Mouse (Mus musculus): ENCODE results near the gene Olfr183. TPM values are rescaled to one million over a fixed set of nuclear protein-coding genes. Genes with fewer than 3 reads are reported as not detected.
"Not testable (repeated sequence)": the region's sequence is repeated elsewhere in the genome, so short reads cannot be mapped to it uniquely, and the experiment has no call there.

Gene Olfr183
- polyA plus RNA-seq, 1 experiment from 2014 or later, result not detected

- WGBS, result 91% methylated on average over 2 of the region's 2 CpGs
- not testable (repeated sequence) for ATAC-seq (ENCODE audit: insufficient number of reproducible peaks, insufficient read depth, low FRiP score, low read depth); H3K9ac ChIP-seq (replicated peaks; ENCODE audit: low read depth, low read length); H3K4me3 ChIP-seq (ENCODE audit: low read depth, low read length); H3K27ac ChIP-seq (ENCODE audit: low read length); H3K27me3 ChIP-seq (ENCODE audit: control insufficient read depth, insufficient read depth, low read length); H3K9me3 ChIP-seq (ENCODE audit: control insufficient read depth, low read depth, low read length); H3K36me3 ChIP-seq (ENCODE audit: control insufficient read depth, insufficient read depth, low read length); H3K4me2 ChIP-seq (replicated peaks; ENCODE audit: low read depth, low read length); H3K4me1 ChIP-seq (ENCODE audit: control insufficient read depth, insufficient read depth, low read length)
These were observed 54.1 kb downstream of the Olfr183 start for GRCm38 (mm10) chr16:59049286-59049685.

Other genes with a start within 250 kb of the Olfr183 start
- not detected in 2 replicates for gene Olfr172, start 232.2 kb upstream of the Olfr183 start, polyA plus RNA-seq (2014; fragmentation: Nextera tagmentation; extraction: Ambion mirVana)
- gene Olfr173, start 195.1 kb upstream of the Olfr183 start, polyA plus RNA-seq (2014; fragmentation: Nextera tagmentation; extraction: Ambion mirVana), result not detected in 2 replicates
- not detected in 2 replicates for gene Olfr175-ps1, start 168.6 kb upstream of the Olfr183 start, polyA plus RNA-seq (2014; fragmentation: Nextera tagmentation; extraction: Ambion mirVana)
- gene Olfr177, start 120.6 kb upstream of the Olfr183 start, polyA plus RNA-seq (2014; fragmentation: Nextera tagmentation; extraction: Ambion mirVana), result not detected in 2 replicates
- not detected in 2 replicates for gene Olfr178, start 103.3 kb upstream of the Olfr183 start, polyA plus RNA-seq (2014; fragmentation: Nextera tagmentation; extraction: Ambion mirVana)
- gene Olfr181, start 66.6 kb upstream of the Olfr183 start, polyA plus RNA-seq (2014; fragmentation: Nextera tagmentation; extraction: Ambion mirVana), result not detected in 2 replicates
- not detected in 2 replicates for gene Olfr180, start 66.0 kb upstream of the Olfr183 start, polyA plus RNA-seq (2014; fragmentation: Nextera tagmentation; extraction: Ambion mirVana)
- gene Olfr186, start 34.9 kb downstream of the Olfr183 start, polyA plus RNA-seq (2014; fragmentation: Nextera tagmentation; extraction: Ambion mirVana), result 0.17 TPM in 1 of 2 replicates, not detected in the other
- 0.43 and 0.53 TPM in 2 replicates for gene Olfr187, start 44.4 kb downstream of the Olfr183 start, polyA plus RNA-seq (2014; fragmentation: Nextera tagmentation; extraction: Ambion mirVana)
- not detected in 2 replicates for gene Olfr190, start 82.6 kb downstream of the Olfr183 start, polyA plus RNA-seq (2014; fragmentation: Nextera tagmentation; extraction: Ambion mirVana)
- not detected in 2 replicates for gene Olfr191, start 94.5 kb downstream of the Olfr183 start, polyA plus RNA-seq (2014; fragmentation: Nextera tagmentation; extraction: Ambion mirVana)
- not detected in 2 replicates for gene Olfr193, start 116.5 kb downstream of the Olfr183 start, polyA plus RNA-seq (2014; fragmentation: Nextera tagmentation; extraction: Ambion mirVana)
- gene Olfr194, start 125.7 kb downstream of the Olfr183 start, polyA plus RNA-seq (2014; fragmentation: Nextera tagmentation; extraction: Ambion mirVana), result not detected in 2 replicates
- gene Olfr195, start 151.7 kb downstream of the Olfr183 start, polyA plus RNA-seq (2014; fragmentation: Nextera tagmentation; extraction: Ambion mirVana), result not detected in 2 replicates
- not detected in 2 replicates for gene Olfr196, start 175.1 kb downstream of the Olfr183 start, polyA plus RNA-seq (2014; fragmentation: Nextera tagmentation; extraction: Ambion mirVana)
- gene Olfr198, start 208.2 kb downstream of the Olfr183 start, polyA plus RNA-seq (2014; fragmentation: Nextera tagmentation; extraction: Ambion mirVana), result not detected in 2 replicates
- not detected in 2 replicates for gene Olfr199, start 224.4 kb downstream of the Olfr183 start, polyA plus RNA-seq (2014; fragmentation: Nextera tagmentation; extraction: Ambion mirVana)

All from stomach, embryonic 14.5 days (tissue).